Mouse (Mus musculus): ENCODE measurements around the gene Gm20388.

DNA sequence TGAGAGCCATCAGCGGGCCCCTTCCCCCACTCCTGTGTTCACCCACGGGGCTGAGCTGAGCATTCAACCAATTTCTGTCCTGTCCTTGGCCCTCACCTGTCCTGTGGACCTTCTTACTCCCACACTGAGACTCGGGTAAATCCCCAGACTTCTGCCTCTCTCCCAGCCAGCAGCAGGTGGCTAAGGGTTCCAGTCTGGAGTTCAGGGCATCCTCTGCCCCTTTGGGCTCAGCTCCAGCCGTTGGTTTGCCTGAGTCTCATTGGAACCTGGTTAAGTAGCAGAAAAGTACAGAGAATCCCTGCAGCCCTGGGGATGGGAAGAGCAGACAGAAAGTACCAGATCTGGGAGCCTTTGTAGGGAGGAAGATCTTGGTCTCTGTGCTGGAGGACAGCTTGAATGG is 321.8 kb downstream of the Gm20388 start:
- TF ChIP-seq POLR2A (IDR thresholded peaks at IDR 0.05; ENCODE audit: borderline replicate concordance, control insufficient read depth, low read depth, low read length) (no peak), CTCF (IDR thresholded peaks at IDR 0.05; ENCODE audit: control insufficient read depth, insufficient read depth, low read length) (no peak)

All from bone marrow, adult 2 months (tissue).